Mouse (Mus musculus) embryonic stem cell, embryonic (primary cell): ENCODE measurements around the gene Ptpa.

ENCODE experiments used
- CTCF ChIA-PET, 4 experiments: fragments of 300-600 bp in 2 of 4; fragments of 350-600 bp in 2 of 4; sonication (Branson Sonifier 250); formaldehyde crosslinking; loops; one replicate each; lab custom pipeline; 2022; ENCODE audit warnings: inconsistent platforms in 2 of 4; lab: Charles Lee
- POLR2A ChIA-PET, 4 experiments: fragments of 300-600 bp in 2 of 4; fragments of 350-600 bp in 2 of 4; sonication (Branson Sonifier 250); formaldehyde crosslinking; loops; one replicate each; lab custom pipeline; 2022; ENCODE audit warnings: antibody characterized with exemption in 4 of 4, inconsistent platforms in 1 of 4; lab: Charles Lee

Ptpa gene

DNA sequence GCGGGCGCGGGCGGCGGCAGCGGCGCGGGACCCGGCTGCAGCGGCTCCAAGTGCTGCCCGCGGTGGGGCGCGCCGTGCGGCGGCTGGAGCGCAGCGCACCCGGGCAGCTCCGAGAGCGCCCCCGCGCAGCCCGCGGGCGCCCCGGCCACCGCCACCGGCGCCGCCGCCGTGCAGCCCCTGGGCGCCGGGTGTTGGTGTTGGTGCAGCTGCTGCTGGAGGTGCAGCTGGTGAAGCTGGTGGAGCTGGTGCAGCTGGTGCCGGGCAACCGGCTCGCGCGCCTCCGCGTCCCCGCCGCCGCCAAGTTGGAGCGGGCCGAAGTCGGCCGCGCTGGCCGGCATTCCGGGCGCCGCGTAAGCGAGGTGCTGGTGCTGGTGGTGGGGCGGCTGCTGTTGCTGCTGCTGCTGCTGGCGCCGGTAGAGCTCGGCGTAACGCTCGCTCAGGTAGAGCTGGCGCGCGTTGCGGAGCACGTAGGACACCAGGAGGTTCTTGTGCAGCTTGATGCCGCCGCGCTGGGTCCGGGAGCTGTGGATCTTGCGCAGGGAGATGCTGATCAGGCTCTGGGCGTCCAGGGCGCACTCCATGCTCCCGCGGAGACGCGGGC lies 57.7 kb downstream of the Ptpa start:
- ChIA-PET POLR2A (interaction anchor here (0.6 to 9.7 kb wide), 191 partner anchors 9 to 739 kb away, joined by 3 to 154 read pairs (median 7); partner anchors contain the start of genes Ntmt1 (in 3 of the 4), Crat (in 2 of the 4), Dolpp1 (in 2 of the 4) and Ptpa (in 2 of the 4)), CTCF (interaction anchor here (0.5 to 2.9 kb wide), 9 partner anchors 10 to 334 kb away, joined by 3 to 12 read pairs (median 4); partner anchors contain the start of gene Ntmt1 (in 1 of the 4))

DNA sequence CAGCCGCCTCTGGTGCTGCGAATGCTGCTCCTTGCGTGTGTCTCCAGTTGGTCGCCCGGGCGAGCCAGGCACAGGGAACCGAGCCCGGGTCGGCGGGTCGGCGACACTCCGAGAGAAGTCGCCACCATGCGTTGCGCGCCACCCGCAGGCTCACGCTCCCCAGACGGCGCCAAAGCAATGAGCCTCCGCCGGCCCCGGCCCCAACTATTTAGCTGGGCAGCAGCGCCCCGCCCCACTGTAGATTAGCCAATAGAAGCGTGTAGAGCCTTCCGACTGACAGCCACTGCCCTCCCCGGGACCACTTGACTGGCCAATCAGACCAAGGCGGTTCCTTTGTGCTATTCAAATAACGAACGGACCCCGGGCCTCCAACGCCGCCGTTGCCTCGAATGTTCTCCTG lies 58.2 kb downstream of the Ptpa start, which contains the start of gene Ier5l:
Ier5l (minus strand) TSS at position 181 of the 400 bp plus-strand sequence.
- CTCF ChIA-PET, result interaction anchor here (0.7 to 2.9 kb wide), 12 partner anchors 9 to 333 kb away, joined by 3 to 11 read pairs (median 3); partner anchors contain the start of genes Miga2 (in 1 of the 4) and Ntmt1 (in 1 of the 4)
- POLR2A ChIA-PET, result interaction anchor here (0.5 to 9.7 kb wide), 239 partner anchors 9 to 1910 kb away, joined by 3 to 154 read pairs (median 6); partner anchors contain the start of genes Dolpp1 (in 3 of the 4), Ntmt1 (in 3 of the 4), Crat (in 2 of the 4) and Cstad (in 2 of the 4)

DNA sequence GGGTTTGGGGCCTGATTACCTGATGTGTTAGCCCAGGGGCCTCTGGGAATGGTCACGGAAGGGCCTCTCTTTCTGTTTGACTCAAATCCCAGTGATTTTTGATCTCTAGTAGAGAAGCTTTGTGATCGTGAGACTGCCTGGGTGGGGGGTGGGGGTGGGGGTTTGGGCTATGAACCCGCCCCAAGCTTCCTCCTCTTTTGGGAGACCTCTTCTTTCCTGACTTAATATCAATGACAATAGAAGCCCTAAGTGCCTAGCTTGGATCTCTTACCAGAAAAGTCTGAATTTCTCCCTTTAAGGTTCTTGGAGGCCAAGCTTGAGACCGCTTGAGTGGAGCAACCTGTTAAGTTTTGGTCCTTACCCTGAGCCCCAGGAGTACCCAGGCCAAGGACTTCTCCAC lies 58.9 kb downstream of the Ptpa start:
- CTCF ChIA-PET, result interaction anchor here in 3 of 4 experiments (0.5 to 2.9 kb wide), 8 partner anchors 8 to 320 kb away, joined by 3 to 11 read pairs (median 4); partner anchors contain the start of gene Miga2 (in 1 of the 3)
- POLR2A ChIA-PET, result interaction anchor here (0.6 to 9.7 kb wide), 189 partner anchors 8 to 651 kb away, joined by 3 to 154 read pairs (median 7); partner anchors contain the start of genes Ntmt1 (in 3 of the 4), Crat (in 2 of the 4), Cstad (in 2 of the 4) and Ptpa (in 2 of the 4)

DNA sequence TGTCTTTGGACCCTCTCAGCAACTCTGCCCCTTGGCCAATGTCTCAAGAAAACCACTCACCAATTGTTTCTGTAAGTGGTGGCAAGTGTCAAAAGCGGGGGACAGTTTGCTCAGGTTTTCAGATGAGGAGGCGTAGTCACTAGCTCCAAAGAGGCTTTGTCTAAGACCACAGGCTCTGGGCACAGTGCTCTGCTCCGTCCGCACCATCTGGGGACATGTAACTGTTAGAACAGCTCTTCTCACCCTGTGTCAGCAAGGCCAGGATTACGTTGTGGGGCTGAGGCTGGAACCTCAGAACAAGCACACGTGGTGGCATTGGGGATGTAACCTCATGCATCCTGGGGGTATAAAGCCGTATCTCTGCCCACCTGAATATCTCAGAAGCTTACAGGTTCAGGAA lies 59.6 kb downstream of the Ptpa start:
- POLR2A ChIA-PET, result interaction anchor here (0.6 to 9.7 kb wide), 112 partner anchors 7 to 650 kb away, joined by 3 to 154 read pairs (median 8); partner anchors contain the start of genes Cstad (in 3 of the 4), Ntmt1 (in 3 of the 4), 1700001O22Rik (in 1 of the 4) and Kyat1 (in 1 of the 4)
- CTCF ChIA-PET, result interaction anchor here in 3 of 4 experiments (0.6 to 2.9 kb wide), 7 partner anchors 8 to 354 kb away, joined by 3 to 11 read pairs (median 4); no protein-coding TSS in a partner anchor

DNA sequence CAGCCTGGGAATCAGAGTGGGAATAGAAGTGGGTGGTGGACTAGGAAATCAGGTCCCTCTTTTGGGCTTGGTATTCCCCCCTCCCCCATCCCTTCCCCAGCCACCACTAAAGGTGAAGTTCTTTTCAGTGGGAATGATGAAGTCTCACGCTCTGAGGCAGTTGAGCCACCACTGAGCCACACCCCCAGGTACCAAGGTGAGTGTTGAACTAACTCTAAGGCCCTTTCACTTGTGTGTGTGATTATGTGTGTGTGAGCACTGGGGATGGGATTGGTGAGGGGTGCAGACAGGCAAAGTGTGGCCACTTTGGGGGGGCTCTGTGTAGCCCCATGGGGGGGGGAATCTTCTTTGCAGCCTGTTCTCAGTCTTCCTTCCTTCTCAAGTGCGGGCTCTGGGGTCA lies 60.4 kb downstream of the Ptpa start:
- ChIA-PET POLR2A (interaction anchor here (0.6 to 9.7 kb wide), 26 partner anchors 7 to 467 kb away, joined by 3 to 154 read pairs (median 18); partner anchors contain the start of genes Cstad (in 2 of the 4), 1700001O22Rik (in 1 of the 4) and Ntmt1 (in 1 of the 4)), CTCF (interaction anchor here in 1 of 4 experiments (1.1 to 2.9 kb wide), 2 partner anchors 40 to 318 kb away, joined by 3 to 11 read pairs; no protein-coding TSS in a partner anchor)

DNA sequence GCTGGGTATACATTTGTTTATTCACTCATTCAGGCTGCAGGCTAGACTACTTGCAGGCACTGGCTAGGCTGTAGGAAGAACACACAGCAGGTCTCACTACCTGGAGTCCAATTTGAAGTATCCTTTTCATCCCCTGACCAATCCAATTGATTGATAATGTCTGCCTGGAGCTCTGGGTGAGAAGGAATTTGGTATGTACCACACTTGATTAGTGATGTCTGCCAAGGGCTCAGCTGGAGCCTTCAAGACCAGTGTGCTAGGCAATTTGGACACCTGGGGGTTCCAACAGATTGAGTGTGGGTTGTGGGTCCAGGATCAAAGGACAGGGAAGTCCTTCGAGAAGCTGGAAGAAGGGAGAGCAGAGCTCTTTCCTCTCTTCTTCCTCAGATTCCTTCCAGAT lies 62.7 kb downstream of the Ptpa start:
- CTCF ChIA-PET, result interaction anchor here in 3 of 4 experiments (0.6 to 1.5 kb wide), 5 partner anchors 8 to 316 kb away, joined by 3 to 7 read pairs (median 4); no protein-coding TSS in a partner anchor
- POLR2A ChIA-PET, result interaction anchor here in 3 of 4 experiments (0.6 to 10.6 kb wide), 20 partner anchors 6 to 1291 kb away, joined by 3 to 154 read pairs (median 4); partner anchors contain the start of genes Cstad (in 1 of the 3) and Ier5l (in 1 of the 3)

DNA sequence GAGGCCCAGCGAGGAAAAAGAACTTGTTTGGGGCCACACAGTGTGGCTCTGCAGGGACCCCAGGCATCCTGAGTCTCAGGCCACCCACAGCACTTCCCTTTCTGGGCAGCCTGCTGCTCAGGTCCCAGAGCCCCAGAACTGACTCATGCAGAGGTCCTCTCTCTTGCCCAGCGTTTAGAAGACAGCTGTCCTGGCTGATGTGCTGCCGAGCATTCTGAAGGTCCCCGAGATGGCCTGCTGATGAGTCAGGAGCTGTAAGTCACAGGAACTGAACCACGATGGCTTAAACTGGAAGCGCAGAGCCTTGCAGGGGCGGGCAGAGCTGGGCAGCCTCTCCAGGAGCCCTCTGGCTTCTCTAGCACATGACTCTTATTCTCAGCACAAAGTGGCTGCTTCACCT lies 71.8 kb downstream of the Ptpa start:
- ChIA-PET POLR2A (interaction anchor here (0.9 to 10.6 kb wide), 10 partner anchors 8 to 20 kb away, joined by 3 to 154 read pairs (median 4); partner anchors contain the start of gene Ier5l (in 3 of the 4)), CTCF (no interaction called here)

DNA sequence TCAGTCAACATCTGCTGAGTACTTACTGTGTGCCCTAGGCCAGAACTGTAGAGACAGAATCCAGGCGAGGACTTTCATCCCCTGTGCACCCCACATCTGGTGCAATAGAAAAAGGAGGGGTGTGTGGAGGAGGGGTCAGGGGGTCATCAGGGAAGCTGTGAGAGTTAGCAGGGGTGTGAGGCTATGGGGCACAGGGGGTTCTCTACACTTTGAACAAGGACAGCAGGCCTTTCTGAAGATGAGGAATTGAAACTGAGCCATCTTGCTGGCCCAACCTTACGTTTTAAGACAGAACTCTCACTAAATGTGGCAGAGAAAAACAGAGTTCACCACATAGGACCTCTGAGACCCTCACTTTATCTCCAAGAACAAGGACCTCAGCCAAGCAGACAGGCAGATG lies 74.5 kb downstream of the Ptpa start:
- POLR2A ChIA-PET, result interaction anchor here in 3 of 4 experiments (0.8 to 2.3 kb wide), 5 partner anchors 10 to 21 kb away, joined by 3 to 12 read pairs (median 6); partner anchors contain the start of gene Ier5l (in 2 of the 3)
- CTCF ChIA-PET, result no interaction called here

DNA sequence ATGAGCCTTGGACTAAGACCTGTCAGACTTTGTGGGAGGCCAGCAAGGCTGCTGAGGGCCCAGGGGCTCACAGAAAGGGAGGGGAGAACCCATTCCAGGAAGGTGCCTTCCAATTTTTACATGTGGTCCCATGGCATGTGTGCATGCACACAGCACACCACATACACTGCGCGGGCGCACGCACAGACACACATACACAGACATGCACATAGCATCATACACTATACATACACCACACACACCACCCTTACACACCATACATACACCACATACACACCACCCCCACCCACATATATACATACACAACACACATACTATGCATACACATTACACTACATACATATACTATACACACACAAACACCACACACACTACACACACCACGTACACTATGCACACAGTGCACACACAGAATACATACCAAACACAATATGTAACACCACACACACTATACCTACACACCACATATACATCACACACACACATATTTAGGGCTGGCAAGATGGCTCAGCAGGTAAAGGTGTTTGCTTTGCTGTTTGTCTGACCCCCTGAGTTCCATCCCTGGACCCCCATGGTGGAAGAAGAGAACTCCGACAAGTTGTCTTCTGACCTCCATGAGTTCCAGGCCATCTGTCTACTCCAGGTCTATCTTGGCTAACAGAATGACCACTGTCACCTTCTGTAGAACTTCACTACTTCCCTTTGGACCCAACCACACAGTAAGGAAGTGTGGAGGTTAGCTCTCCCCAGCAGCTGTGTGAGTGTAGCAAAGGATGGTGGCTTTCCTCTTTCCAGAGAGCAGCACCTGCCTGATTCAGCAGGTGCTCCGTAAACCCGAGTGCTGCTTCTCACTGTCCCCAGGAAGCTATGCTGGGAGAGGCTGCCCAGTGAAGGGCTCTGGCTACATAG lies 79.4 kb downstream of the Ptpa start:
- ChIA-PET CTCF (interaction anchor here in 2 of 4 experiments (0.6 to 1.0 kb wide), 2 partner anchors 9 to 299 kb away, joined by 3 to 9 read pairs; no protein-coding TSS in a partner anchor), POLR2A (interaction anchor here (0.5 to 3.5 kb wide), 33 partner anchors 8 to 315 kb away, joined by 3 to 29 read pairs (median 4); partner anchors contain the start of gene Ier5l (in 3 of the 4))

DNA sequence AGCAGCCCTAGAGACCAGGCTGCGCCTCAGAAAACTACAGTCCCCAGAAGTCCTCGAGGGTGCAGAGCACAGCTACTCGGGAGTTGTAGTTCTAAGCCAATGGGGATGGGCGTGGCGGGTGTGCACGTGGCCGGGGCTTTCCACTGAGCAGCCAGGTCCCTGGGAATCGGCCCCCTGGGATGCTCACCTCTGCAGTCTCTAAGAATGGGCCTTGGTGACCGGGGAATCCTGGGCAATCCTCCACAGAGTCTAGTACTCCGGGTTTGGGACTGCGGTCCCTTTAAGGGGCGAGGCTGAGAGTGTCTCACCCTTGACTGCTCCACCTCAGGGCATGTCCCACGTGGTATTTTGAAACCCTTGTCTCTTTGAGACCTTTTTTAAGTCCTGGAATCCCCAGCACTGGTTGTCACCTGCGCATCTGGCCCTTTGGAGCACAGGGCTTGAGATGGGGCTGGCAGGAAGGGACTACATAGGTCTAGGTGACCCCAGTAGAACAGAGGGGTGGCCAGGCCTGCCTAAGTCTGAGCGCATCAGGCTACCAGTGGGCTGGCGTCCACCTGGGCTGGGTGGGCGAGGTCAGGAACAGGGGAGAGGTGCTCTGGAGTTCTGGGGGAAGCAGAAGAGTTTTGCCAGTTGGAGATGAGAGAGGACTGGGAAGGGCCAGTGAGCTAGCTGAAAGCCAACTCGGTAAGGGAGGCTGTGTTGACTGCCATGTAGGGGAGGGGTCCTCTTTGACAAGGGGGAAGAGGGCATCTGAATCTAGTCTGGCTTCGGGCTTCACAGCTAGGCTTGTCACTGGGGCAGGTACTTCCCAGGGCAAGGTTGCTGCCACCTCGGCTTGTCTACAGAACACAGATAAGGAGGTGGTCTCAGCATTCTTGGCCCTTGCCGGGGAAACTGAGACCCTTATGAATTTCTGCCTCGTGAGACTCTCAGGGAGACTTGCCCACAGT lies 80.3 kb downstream of the Ptpa start:
- POLR2A ChIA-PET, result interaction anchor here (0.6 to 3.5 kb wide), 36 partner anchors 8 to 310 kb away, joined by 3 to 29 read pairs (median 4); partner anchors contain the start of gene Ier5l (in 3 of the 4)

More for the DNA sequence above, 80.3 kb downstream of the Ptpa start:
- CTCF ChIA-PET, result interaction anchor here in 2 of 4 experiments (0.6 to 1.0 kb wide), 3 partner anchors 8 to 333 kb away, joined by 3 to 9 read pairs (median 4); no protein-coding TSS in a partner anchor
